Mouse (Mus musculus) myocyte (in vitro differentiated cells): Measurements from ENCODE around the gene Pja2.

ENCODE experiments used
- POLR2A ChIP-seq: IDR thresholded peaks from one replicate; pipeline ENCODE4 v1.6.1; 2011; ENCODE audit warnings: low read depth, mild to moderate bottlenecking, control low read depth, moderate library complexity; ENCODE audit not compliant: insufficient read length
- SRF ChIP-seq: IDR thresholded peaks from one replicate; pipeline ENCODE4 v1.6.1; 2011; ENCODE audit warnings: low read depth; ENCODE audit not compliant: control insufficient read depth, insufficient read length

DNA sequence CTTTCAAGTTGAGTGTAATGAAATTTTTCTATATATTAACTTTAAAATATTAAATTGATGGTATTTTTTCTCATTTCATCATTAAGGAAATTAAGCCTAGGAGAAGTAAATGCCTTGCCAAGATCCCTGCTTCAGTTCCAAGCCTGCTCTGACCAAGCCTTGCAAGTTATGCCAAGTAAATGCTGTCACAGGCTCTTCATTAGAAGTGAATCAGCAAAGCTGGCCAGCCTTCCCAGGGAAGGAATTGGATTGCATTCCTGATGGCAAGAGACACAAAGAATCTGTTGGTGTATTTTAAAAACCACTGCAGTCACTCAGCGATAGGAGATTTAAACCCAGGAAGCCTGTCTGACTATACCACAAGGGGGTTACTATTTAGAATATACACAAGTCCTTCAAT lies 32.0 kb upstream of the Pja2 start:
- TF ChIP-seq SRF (no peak), POLR2A (no peak)
